Mouse (Mus musculus): ENCODE results near the gene Gm49325. TPM values are rescaled to one million over a fixed set of nuclear protein-coding genes. Genes with fewer than 3 reads are reported as not detected.
"Not testable (repeated sequence)": the region's sequence is repeated elsewhere in the genome, so short reads cannot be mapped to it uniquely, and the experiment has no call there.

Gm49325 gene
- total RNA-seq, 2 experiments from 2014 or later = 7.5 to 8.6 TPM

GRCm38 (mm10) chr10:77666342-77666741 lies 60.3 kb downstream of the Gm49325 start:
- DNase-seq = no peak
- intact Hi-C loops (cut with DNase I) = no loop called here

- intact Hi-C loops (cut with DNase I) = no loop called here
Measured at GRCm38 (mm10) chr10:77667402-77667801, 61.4 kb downstream of the Gm49325 start.

GRCm38 (mm10) chr10:77670710-77671109 lies 64.7 kb downstream of the Gm49325 start:
- intact Hi-C loops (cut with DNase I) = no loop called here
- no peak for DNase-seq

More at GRCm38 (mm10) chr10:77667402-77667801, 61.4 kb downstream of the Gm49325 start:
- DNase-seq = no peak

GRCm38 (mm10) chr10:77671519-77671918 lies 65.5 kb downstream of the Gm49325 start:
- intact Hi-C loops (cut with DNase I) = no loop called here

GRCm38 (mm10) chr10:77673765-77674164 lies 67.8 kb downstream of the Gm49325 start:
- DNase-seq = no peak
- intact Hi-C loops (cut with DNase I) = no loop called here

More at GRCm38 (mm10) chr10:77671519-77671918, 65.5 kb downstream of the Gm49325 start:
- no peak for DNase-seq

- intact Hi-C loops (cut with DNase I) = no loop called here
- no peak for DNase-seq
Measured at GRCm38 (mm10) chr10:77677562-77677961, 71.6 kb downstream of the Gm49325 start.

- intact Hi-C loops (cut with DNase I) = no loop called here
Measured at GRCm38 (mm10) chr10:77682994-77683393, 77.0 kb downstream of the Gm49325 start.

GRCm38 (mm10) chr10:77684181-77684580 lies 78.2 kb downstream of the Gm49325 start:
- intact Hi-C loops (cut with DNase I) = no loop called here
- no peak for DNase-seq

More at GRCm38 (mm10) chr10:77682994-77683393, 77.0 kb downstream of the Gm49325 start:
- no peak for DNase-seq

- intact Hi-C loops (cut with DNase I) = no loop called here
- no peak for DNase-seq
Measured at GRCm38 (mm10) chr10:77685895-77686664, 80.1 kb downstream of the Gm49325 start, which contains the start of gene Tspear. Gene Tspear (plus strand): TSS chr10:77686569.

- DNase-seq = no peak
- intact Hi-C loops (cut with DNase I) = no loop called here
Measured at GRCm38 (mm10) chr10:77687021-77687420, 81.0 kb downstream of the Gm49325 start.

GRCm38 (mm10) chr10:77690356-77690807 lies 84.4 kb downstream of the Gm49325 start, which contains the start of gene Gm19402:
Gene Gm19402 (minus strand): TSS chr10:77690757.
- DNase-seq; intact Hi-C loops (cut with DNase I): not testable (repeated sequence)

Small RNA genes within 50 kb of the gene (microRNA-seq; reads per million reads assigned to microRNA genes)
- gene Mir1930 = 8.6 to 25.2 reads per million in 2 experiments

Other genes starting within 250 kb of the Gm49325 start
- 10 to 100 TPM in 1 of 2 experiments, 1 to 10 TPM in 1; 5.9 to 10.7 TPM for gene Adarb1, start 187.9 kb upstream of the Gm49325 start, total RNA-seq (2021)
- 1 to 10 TPM; 4.7 to 5.4 TPM for gene Fam207a, start 90.4 kb upstream of the Gm49325 start, total RNA-seq (2021)
- gene Itgb2, start 75.9 kb upstream of the Gm49325 start, total RNA-seq (2021) = 1 to 10 TPM; 1.5 to 1.8 TPM
- 10 to 100 TPM; 26.6 to 30.1 TPM for gene Pttg1ip, start 24.5 kb upstream of the Gm49325 start, total RNA-seq (2021)
- gene Sumo3, start 100 bp upstream of the Gm49325 start, total RNA-seq (2021) = 10 to 100 TPM; 33.3 to 40.1 TPM
- 10 to 100 TPM; 80.7 to 86.5 TPM for gene Ube2g2, start 16.1 kb downstream of the Gm49325 start, total RNA-seq (2021)
- not detected for gene Tspear, start 80.4 kb downstream of the Gm49325 start, total RNA-seq (2021)
- not detected for gene Gm19402, start 84.6 kb downstream of the Gm49325 start, total RNA-seq (2021)
- not detected for gene Gm9508, start 91.0 kb downstream of the Gm49325 start, total RNA-seq (2021)
- not detected for gene Gm10272, start 100.4 kb downstream of the Gm49325 start, total RNA-seq (2021)
- gene Gm10024, start 105.3 kb downstream of the Gm49325 start, total RNA-seq (2021) = not detected
- gene Gm10142, start 109.6 kb downstream of the Gm49325 start, total RNA-seq (2021) = not detected
- not detected for gene Krtap12-1, start 114.4 kb downstream of the Gm49325 start, total RNA-seq (2021)
- gene Gm10100, start 120.3 kb downstream of the Gm49325 start, total RNA-seq (2021) = not detected
- not detected for gene Gm18596, start 136.4 kb downstream of the Gm49325 start, total RNA-seq (2021)
- not detected for gene Gm9736, start 145.2 kb downstream of the Gm49325 start, total RNA-seq (2021)
- not detected for gene Gm3233, start 153.5 kb downstream of the Gm49325 start, total RNA-seq (2021)
- not detected for gene Gm3238, start 165.1 kb downstream of the Gm49325 start, total RNA-seq (2021)
- gene Gm7138, start 170.7 kb downstream of the Gm49325 start, total RNA-seq (2021) = not detected
- gene Gm3250, start 176.3 kb downstream of the Gm49325 start, total RNA-seq (2021) = not detected
- gene Gm7137, start 182.0 kb downstream of the Gm49325 start, total RNA-seq (2021) = not detected
- gene Gm9639, start 188.9 kb downstream of the Gm49325 start, total RNA-seq (2021) = not detected
- not detected for gene Gm19668, start 192.9 kb downstream of the Gm49325 start, total RNA-seq (2021)
- not detected for gene Gm9507, start 205.6 kb downstream of the Gm49325 start, total RNA-seq (2021)
- not detected for gene Gm2696, start 208.5 kb downstream of the Gm49325 start, total RNA-seq (2021)
- gene Krtap10-4, start 220.9 kb downstream of the Gm49325 start, total RNA-seq (2021) = not detected
- not detected for gene Krtap10-10, start 229.8 kb downstream of the Gm49325 start, total RNA-seq (2021)
- not detected for gene Gm36176, start 240.6 kb downstream of the Gm49325 start, total RNA-seq (2021)
- gene Gm10318, start 246.7 kb downstream of the Gm49325 start, total RNA-seq (2021) = not detected